Mouse (Mus musculus) C2C12 (cell line): ENCODE results near the gene Btn2a2. TPM values are rescaled to one million over a fixed set of nuclear protein-coding genes. Genes with fewer than 3 reads are reported as not detected.
"Not testable (repeated sequence)": the region's sequence is repeated elsewhere in the genome, so short reads cannot be mapped to it uniquely, and the experiment has no call there.

Source experiments
- H3K27me3 ChIP-seq: one replicate; pipeline ENCODE4 v1.6.1; 2011; ENCODE audit not compliant: control insufficient read depth, insufficient read depth, insufficient read length
- H3K36me3 ChIP-seq: one replicate; pipeline ENCODE4 v1.6.1; 2011; ENCODE audit not compliant: control insufficient read depth, insufficient read depth
- H3K4me3 ChIP-seq: one replicate; pipeline ENCODE4 v1.5.1; 2011; ENCODE audit warnings: mild to moderate bottlenecking, control low read depth; ENCODE audit not compliant: poor library complexity, insufficient read depth, severe bottlenecking
- H3K79me2 ChIP-seq: one replicate; pipeline ENCODE4 v1.6.1; 2011; ENCODE audit not compliant: control insufficient read depth, insufficient read depth
- H3K79me3 ChIP-seq: one replicate; pipeline ENCODE4 v1.6.1; 2011; ENCODE audit warnings: low read depth, control low read depth
- H3ac ChIP-seq: one replicate; pipeline ENCODE3; 2011; ENCODE audit warnings: low read depth; ENCODE audit not compliant: control insufficient read depth, insufficient read length
- CEBPB ChIP-seq: IDR thresholded peaks from one replicate; pipeline ENCODE4 v1.6.1; 2011; ENCODE audit warnings: low read depth, mild to moderate bottlenecking, control low read depth, moderate library complexity
- CTCF ChIP-seq: IDR thresholded peaks from one replicate; pipeline ENCODE4 v1.5.1; 2011; ENCODE audit not compliant: control insufficient read depth, insufficient read depth, insufficient read length
- FOSL1 ChIP-seq: IDR thresholded peaks from one replicate; pipeline ENCODE4 v1.8.0; 2011; ENCODE audit warnings: mild to moderate bottlenecking, low read length; ENCODE audit not compliant: poor library complexity, insufficient read depth, severe bottlenecking
- MAX ChIP-seq: IDR thresholded peaks from one replicate; pipeline ENCODE4 v1.6.1; 2011; ENCODE audit warnings: mild to moderate bottlenecking, control low read depth
- MYOD1 ChIP-seq: IDR thresholded peaks from one replicate; pipeline ENCODE4 v1.6.1; 2011; ENCODE audit warnings: low read depth; ENCODE audit not compliant: control insufficient read depth, insufficient read length
- MYOG ChIP-seq: IDR thresholded peaks from one replicate; pipeline ENCODE4 v1.6.1; 2011; ENCODE audit not compliant: control insufficient read depth, insufficient read length; ENCODE audit errors: extremely low read depth
- USF1 ChIP-seq: IDR thresholded peaks from one replicate; pipeline ENCODE4 v1.6.1; 2011; ENCODE audit warnings: low read depth, mild to moderate bottlenecking, control low read depth, moderate library complexity
- long read RNA-seq, 2 experiments: library from polyadenylated mRNA; unstranded; transcript quantifications; one replicate each; pipeline ENCODE4 v2.0.0; 2019 to 2020
- polyA plus RNA-seq: library from polyadenylated mRNA; unstranded; fragments of >200 nt; fragmentation: generic; extraction: Trizol; gene quantifications from one replicate; pipeline ENCODE4 v1.2.1, GENCODE M21; 2012; ENCODE audit warnings: missing spikeins

The Btn2a2 gene
- 0.07 TPM for polyA plus RNA-seq
- long read RNA-seq, experiment 1: 0 reads
- long read RNA-seq, experiment 2, partial matches to known transcripts: 0 of 1 reads
- long read RNA-seq, experiment 2, other reads (novel, unspliced or antisense): 1 of 1 reads

- TF ChIP-seq CTCF (no peak), MYOG (no peak), USF1 (no peak), MAX (no peak), FOSL1 (no peak), MYOD1 (no peak), CEBPB (no peak)
- Histone ChIP-seq H3K79me3 (no peaks in the 10 kb centered on the region), H3K27me3 (no peaks in the 10 kb centered on the region), H3K36me3 (no peaks in the 10 kb centered on the region), H3K79me2 (no peaks in the 10 kb centered on the region), H3ac (no peak within 1 kb of the TSS), H3K4me3 (no peak within 1 kb of the TSS)
Measured at GRCm38 (mm10) chr13:23488400-23489322, at the start of gene Btn2a2. TSS of gene Btn2a2 (minus strand) at chr13:23488857.

DNA sequence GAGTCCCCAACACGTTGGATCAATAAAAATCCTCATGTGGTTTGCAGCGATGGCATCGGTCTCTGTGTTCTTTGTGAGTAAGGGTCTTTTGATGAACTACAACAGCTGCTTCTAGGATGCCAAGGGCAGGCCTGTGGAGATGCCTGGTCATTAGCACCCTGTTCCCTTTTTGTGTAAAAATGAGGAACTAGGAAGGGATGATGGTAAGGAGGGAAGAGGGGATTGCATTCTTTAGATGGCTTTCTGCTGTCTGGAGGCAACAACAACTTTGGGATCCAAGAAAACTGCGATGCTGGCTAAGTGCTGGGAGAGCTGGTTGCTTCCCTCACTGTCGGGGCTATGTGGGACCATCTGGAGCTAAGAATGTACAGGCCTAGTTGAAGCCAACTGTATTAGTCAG lies 49.6 kb upstream of the Btn2a2 start:
- H3K79me3 ChIP-seq: no peaks in the 10 kb centered on the region
- TF ChIP-seq MYOD1 (no peak), MAX (no peak), USF1 (no peak), MYOG (no peak), CTCF (no peak), FOSL1 (no peak), CEBPB (no peak)
- H3K36me3 ChIP-seq: no peaks in the 10 kb centered on the region
- peak overlapping the region; percentile 8 for H3K4me3 ChIP-seq
- peaks cover 22% of the 10 kb centered on the region for H3K79me2 ChIP-seq
- no peaks in the 10 kb centered on the region for H3K27me3 ChIP-seq
- peak overlapping the region; percentile 50 for H3ac ChIP-seq

DNA sequence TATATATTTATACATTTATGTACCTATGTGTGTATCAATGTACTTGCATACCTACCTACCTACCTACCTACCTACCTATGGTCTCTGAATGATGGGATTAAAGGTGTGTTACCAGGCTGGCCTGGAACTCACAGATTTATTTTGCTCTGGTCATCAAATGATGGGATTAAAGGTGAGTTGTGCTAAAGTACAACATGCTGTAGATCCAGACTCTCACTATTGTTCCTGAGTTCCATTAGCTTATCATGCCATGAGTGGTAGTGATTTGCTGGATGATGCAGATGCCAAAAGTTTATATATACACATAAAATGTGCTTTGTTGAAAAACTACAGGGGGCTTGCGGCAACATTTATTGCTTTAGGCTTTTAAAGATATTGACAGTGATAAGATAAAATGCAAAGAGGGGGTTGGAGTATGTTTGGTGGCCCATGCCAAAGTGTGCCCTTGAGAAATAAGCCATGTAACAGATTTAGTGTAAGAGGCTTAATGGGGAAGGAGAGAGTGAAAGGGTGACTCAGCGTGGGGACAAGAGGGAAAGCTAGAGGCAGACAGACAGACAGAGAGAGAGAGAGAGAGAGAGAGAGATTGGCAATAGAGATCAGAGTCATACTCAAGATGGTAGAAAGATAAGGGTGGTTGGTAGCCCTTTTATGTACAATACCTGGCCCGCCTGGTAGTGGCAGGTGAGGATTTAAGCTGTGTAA lies 48.5 kb upstream of the Btn2a2 start:
- H3K4me3 ChIP-seq: no peak overlapping the region
- TF ChIP-seq MAX (no peak), MYOG (no peak), FOSL1 (no peak), CTCF (no peak), CEBPB (no peak), MYOD1 (no peak), USF1 (no peak)
- H3K79me2 ChIP-seq: peaks cover 22% of the 10 kb centered on the region
- H3K27me3 ChIP-seq: no peaks in the 10 kb centered on the region
- peak overlapping the region; percentile 44 for H3ac ChIP-seq
- no peaks in the 10 kb centered on the region for H3K79me3 ChIP-seq
- no peaks in the 10 kb centered on the region for H3K36me3 ChIP-seq

DNA sequence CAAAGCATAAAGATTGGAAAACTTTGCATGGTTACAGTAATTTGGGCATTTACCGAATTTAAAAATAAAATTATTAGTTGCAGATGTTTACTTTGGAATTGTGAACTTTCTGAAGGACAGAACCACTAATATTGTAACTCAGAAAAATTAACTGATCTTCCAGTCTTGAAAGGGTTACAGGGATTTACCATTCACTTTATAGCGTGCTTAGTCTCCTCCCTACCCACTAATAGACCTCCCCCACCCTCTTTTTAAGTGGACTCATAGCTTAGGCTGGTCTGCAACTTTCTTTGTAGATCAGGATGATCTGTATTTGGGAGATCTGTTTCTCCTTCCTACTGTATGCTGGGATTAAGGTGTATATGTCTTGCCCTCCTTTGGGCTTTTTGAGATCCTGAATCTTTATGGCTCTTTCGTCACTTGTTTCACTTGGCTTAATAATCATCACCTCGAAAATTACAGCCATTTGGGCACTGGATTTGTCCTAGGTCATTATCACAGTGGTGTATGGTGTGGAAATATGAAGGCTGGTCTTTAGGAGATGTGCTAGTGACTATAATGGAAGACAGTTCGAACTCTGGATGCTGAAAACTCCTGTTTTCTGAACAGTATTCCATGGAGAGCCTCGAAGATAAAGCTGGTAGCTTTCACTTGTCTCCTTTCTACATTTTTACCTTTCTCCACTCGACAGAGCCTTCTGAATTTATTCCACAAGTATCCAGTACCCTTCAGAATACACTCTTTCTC lies 47.6 kb upstream of the Btn2a2 start:
- no peaks in the 10 kb centered on the region for H3K27me3 ChIP-seq
- peaks cover 22% of the 10 kb centered on the region for H3K79me2 ChIP-seq
- H3K4me3 ChIP-seq: peak overlapping the region; percentile 36
- TF ChIP-seq MYOG (no peak), FOSL1 (no peak), CEBPB (no peak), CTCF (no peak), MYOD1 (no peak), MAX (no peak), USF1 (no peak)
- peak overlapping the region; percentile 44 for H3ac ChIP-seq
- no peaks in the 10 kb centered on the region for H3K79me3 ChIP-seq
- H3K36me3 ChIP-seq: no peaks in the 10 kb centered on the region

DNA sequence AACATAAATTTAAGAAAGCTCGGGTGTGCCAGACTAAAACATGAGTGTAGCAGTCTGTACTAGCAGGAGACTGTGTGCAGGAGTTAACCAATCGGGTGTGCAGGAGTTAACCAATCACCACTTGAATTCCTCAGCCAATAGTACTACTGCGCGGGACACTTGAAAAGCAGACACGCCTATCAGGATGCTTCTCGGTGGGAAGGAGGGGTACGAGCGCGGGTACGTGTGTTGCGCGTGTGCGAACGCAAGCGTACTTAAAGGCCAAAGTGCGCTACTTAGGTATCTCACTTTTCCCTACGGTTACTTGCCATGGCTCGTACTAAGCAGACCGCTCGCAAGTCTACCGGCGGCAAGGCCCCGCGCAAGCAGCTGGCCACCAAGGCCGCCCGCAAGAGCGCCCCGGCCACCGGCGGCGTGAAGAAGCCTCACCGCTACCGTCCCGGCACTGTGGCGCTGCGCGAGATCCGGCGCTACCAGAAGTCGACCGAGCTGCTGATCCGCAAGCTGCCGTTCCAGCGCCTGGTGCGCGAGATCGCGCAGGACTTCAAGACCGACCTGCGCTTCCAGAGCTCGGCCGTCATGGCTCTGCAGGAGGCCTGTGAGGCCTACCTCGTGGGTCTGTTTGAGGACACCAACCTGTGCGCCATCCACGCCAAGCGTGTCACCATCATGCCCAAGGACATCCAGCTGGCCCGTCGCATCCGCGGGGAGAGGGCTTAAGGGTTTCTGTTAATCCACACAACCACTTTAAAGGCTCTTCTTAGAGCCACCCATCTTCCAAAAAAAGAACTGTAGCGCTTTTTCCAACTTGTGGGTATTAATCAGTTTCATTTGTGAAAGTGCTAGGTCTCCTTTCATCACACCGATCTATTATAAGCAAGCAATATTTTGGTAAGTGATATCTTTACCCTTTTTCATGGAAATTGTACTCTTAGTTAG lies 46.7 kb upstream of the Btn2a2 start, which contains the start of gene Hist1h3g:
Hist1h3g (plus strand) TSS at position 286 of the 939 bp plus-strand sequence.
- TF ChIP-seq MAX: peak; percentile 34
- H3K79me3 ChIP-seq, H3K27me3 ChIP-seq, H3K36me3 ChIP-seq: not testable (repeated sequence)
- H3K79me2 ChIP-seq: peaks cover 22% of the 10 kb centered on the region
- H3K4me3 ChIP-seq: peak within 1 kb of the TSS; percentile 36
- peak within 1 kb of the TSS; percentile 81 for H3ac ChIP-seq
